12 mouse cellular contexts compared by ENCODE assay signal in genomic region chr1:157036779-157037178, GRCm38 (mm10).
DNase-seq lines count a peak whose midpoint lies in the region; ATAC-seq and TF ChIP-seq lines count a peak whose summit lies in the region.
"Had no signal": no experiment of that assay in that cellular context is flagged by ENCODE, and none has a peak within 500 bp of the region (broad histone marks: within the 10 kb centered on the region; RNA-seq: fewer than 3 reads in every experiment).

No protein-coding gene starts in this region.

- H3K27ac ChIP-seq in lung, postnatal 0 days (ENCODE audit: low read length), result peak overlapping the region; percentile 22; the same call in 1 of the 2 replicates
- peak overlapping the region; percentile 53; the same call in 1 of the 2 replicates for H3K27ac ChIP-seq in forebrain, embryonic 12.5 days
- H3K27ac ChIP-seq in limb, embryonic 13.5 days, result no peak overlapping the region
- H3K27ac ChIP-seq in kidney, embryonic 15.5 days, result no peak overlapping the region

- peak; percentile 85 for DNase-seq in lung, postnatal 0 days (ENCODE audit: low spot score)
- no peak for DNase-seq in lung, postnatal 36 days
- peak; percentile 82 for DNase-seq in brain, embryonic 14.5 days (ENCODE audit: low read depth)
- no peak for DNase-seq in gastrocnemius, adult 18-20 months (ENCODE audit: low spot score)
- DNase-seq: adrenal gland, postnatal 25 days; cerebellum, adult 8-10 months; gastrocnemius, postnatal 10 days had no signal

- no peaks in the 10 kb centered on the region for H3K36me3 ChIP-seq in lung, postnatal 0 days (ENCODE audit: insufficient read depth, low read length)
- no peaks in the 10 kb centered on the region for H3K36me3 ChIP-seq in forebrain, embryonic 12.5 days (replicated peaks)
- no peaks in the 10 kb centered on the region for H3K36me3 ChIP-seq in limb, embryonic 13.5 days
- H3K36me3 ChIP-seq in kidney, embryonic 15.5 days, result no peaks in the 10 kb centered on the region

- H3K4me2 ChIP-seq in lung, postnatal 0 days (replicated peaks; ENCODE audit: low read depth, low read length), result no peak overlapping the region
- no peak overlapping the region for H3K4me2 ChIP-seq in forebrain, embryonic 12.5 days
- H3K4me2 ChIP-seq in limb, embryonic 13.5 days (replicated peaks), result no peak overlapping the region
- H3K4me2 ChIP-seq in kidney, embryonic 15.5 days, result no peak overlapping the region
- H3K4me2 ChIP-seq: liver, embryonic 11.5 days had no signal

- WGBS in lung, postnatal 0 days, result 41% methylated on average over 4 of the region's 4 CpGs
- WGBS in forebrain, embryonic 12.5 days, result 21% methylated on average over 4 of the region's 4 CpGs
- 34% methylated on average over 4 of the region's 4 CpGs for WGBS in limb, embryonic 13.5 days
- WGBS in kidney, embryonic 15.5 days, result 52% methylated on average over 4 of the region's 4 CpGs

- no peak for TF ChIP-seq POLR2A in brain, embryonic 14.5 days (IDR thresholded peaks at IDR 0.05; ENCODE audit: borderline replicate concordance, extremely low read depth, insufficient read depth, insufficient read length, poor library complexity, severe bottlenecking)

- no peak overlapping the region for H3K9ac ChIP-seq in lung, postnatal 0 days (replicated peaks; ENCODE audit: low read depth)
- H3K9ac ChIP-seq in forebrain, embryonic 12.5 days, result no peak overlapping the region
- no peak overlapping the region for H3K9ac ChIP-seq in limb, embryonic 13.5 days
- H3K9ac ChIP-seq in kidney, embryonic 15.5 days, result no peak overlapping the region

- H3K9me3 ChIP-seq in lung, postnatal 0 days (ENCODE audit: low read length), result no peaks in the 10 kb centered on the region
- no peaks in the 10 kb centered on the region for H3K9me3 ChIP-seq in forebrain, embryonic 12.5 days
- no peaks in the 10 kb centered on the region for H3K9me3 ChIP-seq in limb, embryonic 13.5 days
- no peaks in the 10 kb centered on the region for H3K9me3 ChIP-seq in kidney, embryonic 15.5 days (replicated peaks)

- H3K4me3 ChIP-seq in lung, postnatal 0 days (ENCODE audit: low read depth, low read length), result no peak overlapping the region
- H3K4me3 ChIP-seq in forebrain, embryonic 12.5 days (replicated peaks), result no peak overlapping the region
- no peak overlapping the region for H3K4me3 ChIP-seq in limb, embryonic 13.5 days
- no peak overlapping the region for H3K4me3 ChIP-seq in kidney, embryonic 15.5 days (replicated peaks)

- no peaks in the 10 kb centered on the region; the same call in 1 of the 2 replicates for H3K4me1 ChIP-seq in lung, postnatal 0 days (ENCODE audit: insufficient read depth, low read depth, low read length)
- H3K4me1 ChIP-seq in forebrain, embryonic 12.5 days, result peaks cover 45% of the 10 kb centered on the region
- peaks cover 21% of the 10 kb centered on the region for H3K4me1 ChIP-seq in limb, embryonic 13.5 days
- peaks cover 25% of the 10 kb centered on the region for H3K4me1 ChIP-seq in kidney, embryonic 15.5 days

- no peak for TF ChIP-seq EP300 in lung, postnatal 0 days (IDR thresholded peaks at IDR 0.05)

- peak; percentile 56 for ATAC-seq in lung, postnatal 0 days
- ATAC-seq in forebrain, embryonic 12.5 days (ENCODE audit: low FRiP score), result no peak
- 0 out of 2 replicates have a peak, but pooled peaks have one; percentile 32 for ATAC-seq in limb, embryonic 13.5 days (ENCODE audit: low FRiP score, low read depth)
- ATAC-seq in kidney, embryonic 15.5 days (replicated peaks; ENCODE audit: low FRiP score), result no peak
- ATAC-seq in inflammation-experienced regulatory T-cells, adult 6 months, result no peak

- TF ChIP-seq CTCF in lung, postnatal 0 days (IDR thresholded peaks at IDR 0.05), result no peak
- no peak for TF ChIP-seq CTCF in brain, embryonic 14.5 days (IDR thresholded peaks at IDR 0.05; ENCODE audit: borderline replicate concordance, extremely low read depth, insufficient read depth, insufficient read length)

- no peaks in the 10 kb centered on the region for H3K27me3 ChIP-seq in lung, postnatal 0 days (replicated peaks; ENCODE audit: insufficient read depth, low read length)
- H3K27me3 ChIP-seq in forebrain, embryonic 12.5 days, result no peaks in the 10 kb centered on the region
- H3K27me3 ChIP-seq in limb, embryonic 13.5 days, result no peaks in the 10 kb centered on the region
- H3K27me3 ChIP-seq in kidney, embryonic 15.5 days, result no peaks in the 10 kb centered on the region

Comparison
In these comparisons a context has a peak if more than half of its experiments do, and no peak if none do; other contexts are left out.
1. DNase-seq: peak in lung, postnatal 0 days (single experiment) and brain, embryonic 14.5 days (single experiment); none in lung, postnatal 36 days (single experiment) and gastrocnemius, adult 18-20 months (single experiment).
2. ATAC-seq: peak in lung, postnatal 0 days (single experiment) and limb, embryonic 13.5 days (single experiment); none in forebrain, embryonic 12.5 days (single experiment), kidney, embryonic 15.5 days (single experiment) and inflammation-experienced regulatory T-cells, adult 6 months (single experiment).
3. H3K27ac ChIP-seq: peak in lung, postnatal 0 days (single experiment) and forebrain, embryonic 12.5 days (single experiment); none in limb, embryonic 13.5 days (single experiment) and kidney, embryonic 15.5 days (single experiment).